Mouse (Mus musculus): ENCODE measurements around the gene Ano8. TPM values are rescaled to one million over a fixed set of nuclear protein-coding genes. Genes with fewer than 3 reads are reported as not detected.
"Not testable (repeated sequence)": the region's sequence is repeated elsewhere in the genome, so short reads cannot be mapped to it uniquely, and the experiment has no call there.

Gene Ano8
- polyA plus RNA-seq, 2 experiments: 0.14 to 1.7 TPM

DNA sequence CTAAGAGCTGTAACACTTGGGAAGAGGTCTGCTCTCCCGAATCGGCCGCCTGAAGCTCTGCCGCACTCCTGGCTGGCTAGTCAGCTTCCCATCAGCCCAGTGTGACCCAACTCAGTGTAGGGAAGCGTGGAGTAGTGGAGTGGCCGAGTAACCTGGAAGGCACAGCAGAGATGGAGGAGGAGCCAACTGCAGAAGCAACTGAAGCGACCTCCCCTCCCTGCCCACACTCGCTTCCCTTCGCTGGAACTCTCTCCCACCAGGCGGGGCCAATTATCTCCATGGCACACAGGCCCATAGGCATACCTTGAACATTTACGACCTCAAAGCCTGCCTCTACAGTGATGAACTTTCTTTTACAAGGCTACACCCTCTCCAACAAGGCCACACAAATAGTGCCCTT is 34.0 kb downstream of the Ano8 start:
- 45% methylated on average over 11 of the region's 11 CpGs for WGBS (ENCODE audit: insufficient replicate concordance)
- Histone ChIP-seq H3K4me3 (ENCODE audit: insufficient read depth in 1 of 2, low read depth in 2 of 2, low read length in 2 of 2) (no peak overlapping the region), H3K4me2 (ENCODE audit: low read depth) (no peak overlapping the region), H3K9me3 (ENCODE audit: control insufficient read depth, low read length) (no peaks in the 10 kb centered on the region), H3K4me1 (replicated peaks; ENCODE audit: control insufficient read depth in 2 of 2, insufficient read depth in 2 of 2, low read length in 1 of 2) (no peaks in the 10 kb centered on the region), H3K36me3 (replicated peaks; ENCODE audit: control insufficient read depth, insufficient read depth, low read depth) (no peaks in the 10 kb centered on the region), H3K27me3 (ENCODE audit: control insufficient read depth, insufficient read depth, low read length) (no peaks in the 10 kb centered on the region), H3K27ac (no peak overlapping the region), H3K9ac (replicated peaks) (no peak overlapping the region)
- no peak for TF ChIP-seq CTCF (IDR thresholded peaks at IDR 0.05; ENCODE audit: low read depth)
- no peak for TF ChIP-seq EP300 (IDR thresholded peaks at IDR 0.05; ENCODE audit: low read depth)
- no peak for ATAC-seq (ENCODE audit: insufficient read depth)
- no peak for DNase-seq (ENCODE audit: low read depth in 3 of 3, low spot score in 3 of 3)

DNA sequence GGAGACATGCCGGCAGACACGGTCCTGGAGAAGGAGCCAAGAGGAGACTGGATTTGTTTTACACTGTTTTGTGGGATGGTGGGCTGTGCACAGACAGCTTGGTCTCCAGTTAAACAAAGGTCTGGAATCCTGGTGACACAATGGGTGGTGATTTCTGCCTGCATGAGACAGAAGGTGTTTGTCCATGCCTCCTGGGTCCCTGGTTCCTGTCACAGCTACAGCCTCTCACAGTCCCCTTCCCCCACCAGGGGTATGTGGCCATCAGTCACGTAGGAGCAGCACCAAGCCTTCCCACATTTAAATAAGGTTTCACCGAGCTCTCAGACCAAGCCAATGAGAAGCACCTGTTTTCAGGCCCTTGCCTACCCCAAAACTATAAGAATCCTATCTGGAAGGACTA is 34.4 kb downstream of the Ano8 start:
- H3K27ac ChIP-seq: no peak overlapping the region

DNA sequence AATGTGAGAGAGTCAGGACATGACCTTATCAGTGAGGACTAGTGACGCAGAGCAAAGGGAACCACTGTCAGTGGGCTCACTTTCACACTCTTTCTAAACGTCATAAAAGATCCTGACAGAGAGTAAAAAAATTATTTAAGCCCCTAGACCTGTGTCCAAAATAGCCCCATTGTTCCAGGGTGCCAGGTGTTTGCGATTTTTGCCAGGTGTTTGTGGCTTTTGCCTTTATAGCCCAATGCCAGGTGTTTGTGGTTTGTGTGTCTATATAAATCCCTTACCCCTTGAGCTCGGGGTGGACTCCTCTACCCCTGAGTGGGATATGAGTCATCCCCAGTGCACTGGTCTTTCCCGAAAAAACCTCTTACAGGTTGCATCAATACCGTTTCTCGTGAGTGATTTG is 40.7 kb downstream of the Ano8 start:
- TF ChIP-seq CTCF (IDR thresholded peaks at IDR 0.05; ENCODE audit: low read depth) (no peak), EP300 (IDR thresholded peaks at IDR 0.05; ENCODE audit: low read depth) (no peak)
- Histone ChIP-seq H3K36me3 (replicated peaks; ENCODE audit: control insufficient read depth, insufficient read depth, low read depth) (no peaks in the 10 kb centered on the region), H3K4me1 (replicated peaks; ENCODE audit: control insufficient read depth in 2 of 2, insufficient read depth in 2 of 2, low read length in 1 of 2) (no peaks in the 10 kb centered on the region), H3K27ac (no peak overlapping the region), H3K9me3 (ENCODE audit: control insufficient read depth, low read length) (no peaks in the 10 kb centered on the region), H3K4me2 (ENCODE audit: low read depth) (no peak overlapping the region), H3K27me3 (ENCODE audit: control insufficient read depth, insufficient read depth, low read length) (no peaks in the 10 kb centered on the region; the same call in 1 of the 2 replicates), H3K9ac (replicated peaks) (no peak overlapping the region), H3K4me3 (ENCODE audit: insufficient read depth in 1 of 2, low read depth in 2 of 2, low read length in 2 of 2) (no peak overlapping the region)
- 56% methylated on average over 7 of the region's 7 CpGs for WGBS (ENCODE audit: insufficient replicate concordance)
- DNase-seq (ENCODE audit: low read depth in 3 of 3, low spot score in 3 of 3): no peak
- no peak for ATAC-seq (ENCODE audit: insufficient read depth)

More for the DNA sequence above, 34.4 kb downstream of the Ano8 start:
- no peak overlapping the region for H3K4me2 ChIP-seq (ENCODE audit: low read depth)
- no peak overlapping the region for H3K4me3 ChIP-seq (ENCODE audit: insufficient read depth in 1 of 2, low read depth in 2 of 2, low read length in 2 of 2)
- H3K4me1 ChIP-seq (replicated peaks; ENCODE audit: control insufficient read depth in 2 of 2, insufficient read depth in 2 of 2, low read length in 1 of 2): no peaks in the 10 kb centered on the region
- no peaks in the 10 kb centered on the region for H3K36me3 ChIP-seq (replicated peaks; ENCODE audit: control insufficient read depth, insufficient read depth, low read depth)
- TF ChIP-seq CTCF (IDR thresholded peaks at IDR 0.05; ENCODE audit: low read depth) (no peak), EP300 (IDR thresholded peaks at IDR 0.05; ENCODE audit: low read depth) (no peak)
- 54% methylated on average over 4 of the region's 4 CpGs for WGBS (ENCODE audit: insufficient replicate concordance)
- H3K9me3 ChIP-seq (ENCODE audit: control insufficient read depth, low read length): no peaks in the 10 kb centered on the region
- no peak overlapping the region for H3K9ac ChIP-seq (replicated peaks)
- ATAC-seq (ENCODE audit: insufficient read depth) (no peak), DNase-seq (ENCODE audit: low read depth in 3 of 3, low spot score in 3 of 3) (no peak)
- no peaks in the 10 kb centered on the region for H3K27me3 ChIP-seq (ENCODE audit: control insufficient read depth, insufficient read depth, low read length)

DNA sequence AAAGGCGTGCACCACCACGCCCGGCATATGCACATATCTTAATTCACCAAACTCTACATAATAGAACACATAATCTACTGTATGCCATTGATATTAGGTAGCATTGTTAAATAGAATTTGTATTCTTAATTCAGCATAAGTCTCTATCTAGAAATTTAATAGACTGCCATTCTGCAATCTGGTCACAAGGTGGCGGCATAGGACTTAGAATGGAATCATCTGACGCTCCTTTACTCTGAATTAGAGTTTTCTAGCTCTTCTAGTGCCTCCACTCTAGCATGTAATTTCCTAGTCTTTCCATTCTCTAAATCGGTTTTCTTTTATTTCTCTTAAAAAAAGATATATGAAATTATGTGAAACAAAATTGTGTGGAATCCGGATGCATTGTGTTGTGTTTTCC is 44.4 kb downstream of the Ano8 start:
- Histone ChIP-seq H3K27ac (no peak overlapping the region), H3K36me3 (replicated peaks; ENCODE audit: control insufficient read depth, insufficient read depth, low read depth) (no peaks in the 10 kb centered on the region), H3K4me2 (ENCODE audit: low read depth) (no peak overlapping the region), H3K9ac (replicated peaks) (no peak overlapping the region), H3K9me3 (ENCODE audit: control insufficient read depth, low read length) (no peaks in the 10 kb centered on the region), H3K4me3 (ENCODE audit: insufficient read depth in 1 of 2, low read depth in 2 of 2, low read length in 2 of 2) (no peak overlapping the region), H3K27me3 (ENCODE audit: control insufficient read depth, insufficient read depth, low read length) (no peaks in the 10 kb centered on the region; the same call in 1 of the 2 replicates), H3K4me1 (replicated peaks; ENCODE audit: control insufficient read depth in 2 of 2, insufficient read depth in 2 of 2, low read length in 1 of 2) (no peaks in the 10 kb centered on the region)
- ATAC-seq (ENCODE audit: insufficient read depth) (no peak), DNase-seq (ENCODE audit: low read depth in 3 of 3, low spot score in 3 of 3) (peak in 2 of 3 experiments; percentile 50 to 52)
- WGBS (ENCODE audit: insufficient replicate concordance): under 1% methylated on average over 7 of the region's 7 CpGs
- TF ChIP-seq CTCF (IDR thresholded peaks at IDR 0.05; ENCODE audit: low read depth): peak; percentile 74
- TF ChIP-seq EP300 (IDR thresholded peaks at IDR 0.05; ENCODE audit: low read depth): no peak

DNA sequence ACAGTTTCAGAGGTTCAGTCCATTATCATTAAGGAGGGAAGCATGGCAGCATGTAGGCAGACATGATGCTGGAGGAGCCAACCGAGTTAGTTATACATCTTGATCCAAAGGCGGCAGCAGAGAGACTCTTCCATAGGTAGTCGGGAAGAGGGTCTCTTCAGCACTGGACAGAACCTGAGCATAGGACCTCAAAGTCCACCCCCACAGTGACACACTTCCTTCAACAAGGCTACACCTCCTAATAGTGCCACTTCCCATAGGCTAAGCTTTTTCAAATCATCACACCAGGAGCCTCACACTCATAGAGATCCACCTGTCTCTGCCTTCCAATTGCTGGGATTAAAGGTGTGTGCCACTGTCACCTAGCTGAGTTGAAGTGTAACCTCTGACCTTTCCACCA is 48.7 kb downstream of the Ano8 start:
- 40% methylated on average over 3 of the region's 3 CpGs for WGBS (ENCODE audit: insufficient replicate concordance)
- Histone ChIP-seq H3K4me2 (ENCODE audit: low read depth) (no peak overlapping the region), H3K4me3 (ENCODE audit: insufficient read depth in 1 of 2, low read depth in 2 of 2, low read length in 2 of 2) (no peak overlapping the region), H3K4me1 (replicated peaks; ENCODE audit: control insufficient read depth in 2 of 2, insufficient read depth in 2 of 2, low read length in 1 of 2) (no peaks in the 10 kb centered on the region), H3K36me3 (replicated peaks; ENCODE audit: control insufficient read depth, insufficient read depth, low read depth) (no peaks in the 10 kb centered on the region), H3K9ac (replicated peaks) (no peak overlapping the region), H3K9me3 (ENCODE audit: control insufficient read depth, low read length) (no peaks in the 10 kb centered on the region), H3K27me3 (ENCODE audit: control insufficient read depth, insufficient read depth, low read length) (no peaks in the 10 kb centered on the region), H3K27ac (no peak overlapping the region)
- ATAC-seq (ENCODE audit: insufficient read depth) (no peak), DNase-seq (ENCODE audit: low read depth in 3 of 3, low spot score in 3 of 3) (no peak)
- TF ChIP-seq EP300 (IDR thresholded peaks at IDR 0.05; ENCODE audit: low read depth): no peak
- no peak for TF ChIP-seq CTCF (IDR thresholded peaks at IDR 0.05; ENCODE audit: low read depth)

DNA sequence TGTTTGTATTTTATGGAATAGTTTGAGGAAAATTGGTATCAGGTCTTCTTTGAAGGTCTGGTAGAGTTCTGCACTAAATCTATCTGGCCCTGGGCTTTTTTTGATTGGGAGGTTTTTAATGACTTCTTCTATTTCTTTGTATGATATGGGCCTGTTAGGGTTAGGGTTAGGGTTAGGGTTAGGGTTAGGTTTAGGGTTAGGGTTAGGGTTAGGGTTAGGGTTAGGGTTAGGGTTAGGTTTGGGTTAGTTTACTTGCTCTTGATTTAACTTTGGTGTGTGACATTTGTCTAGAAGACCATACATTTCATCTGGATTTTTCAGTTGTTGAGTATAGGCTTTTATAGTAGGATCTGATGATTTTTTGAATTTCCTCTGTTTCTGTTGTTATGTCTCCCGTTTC is 52.8 kb downstream of the Ano8 start:
- H3K27ac ChIP-seq; H3K9ac ChIP-seq (replicated peaks); ATAC-seq (ENCODE audit: insufficient read depth); H3K4me3 ChIP-seq (ENCODE audit: insufficient read depth in 1 of 2, low read depth in 2 of 2, low read length in 2 of 2); H3K9me3 ChIP-seq (ENCODE audit: control insufficient read depth, low read length); H3K36me3 ChIP-seq (replicated peaks; ENCODE audit: control insufficient read depth, insufficient read depth, low read depth); H3K27me3 ChIP-seq (ENCODE audit: control insufficient read depth, insufficient read depth, low read length); H3K4me1 ChIP-seq (replicated peaks; ENCODE audit: control insufficient read depth in 2 of 2, insufficient read depth in 2 of 2, low read length in 1 of 2); DNase-seq (ENCODE audit: low read depth in 3 of 3, low spot score in 3 of 3); H3K4me2 ChIP-seq (ENCODE audit: low read depth): not testable (repeated sequence)
- 49% methylated on average over 1 of the region's 1 CpGs for WGBS (ENCODE audit: insufficient replicate concordance)

Other genes with a start within 250 kb of the Ano8 start
- gene Myo9b, start 213.2 kb downstream of the Ano8 start, polyA plus RNA-seq (2012; rRNA removed): 5.9 and 6.4 TPM in 2 replicates
- gene Myo9b, start 213.2 kb downstream of the Ano8 start, polyA plus RNA-seq (2014; fragmentation: Nextera tagmentation; extraction: Ambion mirVana): 5.8 and 7.0 TPM in 2 replicates
- gene Haus8, start 213.0 kb downstream of the Ano8 start, polyA plus RNA-seq (2012; rRNA removed): 16.0 and 23.9 TPM in 2 replicates
- gene Haus8, start 213.0 kb downstream of the Ano8 start, polyA plus RNA-seq (2014; fragmentation: Nextera tagmentation; extraction: Ambion mirVana): 47.1 and 51.6 TPM in 2 replicates
- 41.9 and 57.2 TPM in 2 replicates for gene Use1, start 119.1 kb downstream of the Ano8 start, polyA plus RNA-seq (2012; rRNA removed)
- 46.5 and 48.2 TPM in 2 replicates for gene Use1, start 119.1 kb downstream of the Ano8 start, polyA plus RNA-seq (2014; fragmentation: Nextera tagmentation; extraction: Ambion mirVana)
- gene Ocel1, start 114.7 kb downstream of the Ano8 start, polyA plus RNA-seq (2012; rRNA removed): 2.8 and 3.1 TPM in 2 replicates
- gene Ocel1, start 114.7 kb downstream of the Ano8 start, polyA plus RNA-seq (2014; fragmentation: Nextera tagmentation; extraction: Ambion mirVana): 1.9 and 2.8 TPM in 2 replicates
- 20.8 and 23.4 TPM in 2 replicates for gene Nr2f6, start 104.0 kb downstream of the Ano8 start, polyA plus RNA-seq (2012; rRNA removed)
- gene Nr2f6, start 104.0 kb downstream of the Ano8 start, polyA plus RNA-seq (2014; fragmentation: Nextera tagmentation; extraction: Ambion mirVana): 19.1 and 22.4 TPM in 2 replicates
- 3.1 and 3.5 TPM in 2 replicates for gene Ushbp1, start 90.2 kb downstream of the Ano8 start, polyA plus RNA-seq (2012; rRNA removed)
- gene Ushbp1, start 90.2 kb downstream of the Ano8 start, polyA plus RNA-seq (2014; fragmentation: Nextera tagmentation; extraction: Ambion mirVana): 1.5 and 1.9 TPM in 2 replicates
- 53.6 and 61.2 TPM in 2 replicates for gene Babam1, start 89.1 kb downstream of the Ano8 start, polyA plus RNA-seq (2012; rRNA removed)
- 50.6 and 52.3 TPM in 2 replicates for gene Babam1, start 89.1 kb downstream of the Ano8 start, polyA plus RNA-seq (2014; fragmentation: Nextera tagmentation; extraction: Ambion mirVana)
- 52.5 and 58.0 TPM in 2 replicates for gene Ankle1, start 80.0 kb downstream of the Ano8 start, polyA plus RNA-seq (2012; rRNA removed)
- 17.8 and 19.0 TPM in 2 replicates for gene Ankle1, start 80.0 kb downstream of the Ano8 start, polyA plus RNA-seq (2014; fragmentation: Nextera tagmentation; extraction: Ambion mirVana)
- gene Abhd8, start 22.3 kb downstream of the Ano8 start, polyA plus RNA-seq (2012; rRNA removed): 6.6 and 7.5 TPM in 2 replicates
- 5.3 and 6.8 TPM in 2 replicates for gene Abhd8, start 22.3 kb downstream of the Ano8 start, polyA plus RNA-seq (2014; fragmentation: Nextera tagmentation; extraction: Ambion mirVana)
- gene Mrpl34, start 21.0 kb downstream of the Ano8 start, polyA plus RNA-seq (2012; rRNA removed): 45.8 and 73.0 TPM in 2 replicates
- gene Mrpl34, start 21.0 kb downstream of the Ano8 start, polyA plus RNA-seq (2014; fragmentation: Nextera tagmentation; extraction: Ambion mirVana): 109 and 114 TPM in 2 replicates
- 24.8 and 25.4 TPM in 2 replicates for gene Dda1, start 16.8 kb downstream of the Ano8 start, polyA plus RNA-seq (2012; rRNA removed)
- gene Dda1, start 16.8 kb downstream of the Ano8 start, polyA plus RNA-seq (2014; fragmentation: Nextera tagmentation; extraction: Ambion mirVana): 34.4 and 36.9 TPM in 2 replicates
- 9.2 and 10.0 TPM in 2 replicates for gene Gtpbp3, start 2.1 kb upstream of the Ano8 start, polyA plus RNA-seq (2012; rRNA removed)
- 1.3 and 1.8 TPM in 2 replicates for gene Gtpbp3, start 2.1 kb upstream of the Ano8 start, polyA plus RNA-seq (2014; fragmentation: Nextera tagmentation; extraction: Ambion mirVana)
- 15.4 and 16.8 TPM in 2 replicates for gene Plvap, start 25.8 kb upstream of the Ano8 start, polyA plus RNA-seq (2012; rRNA removed)
- 15.9 and 18.4 TPM in 2 replicates for gene Plvap, start 25.8 kb upstream of the Ano8 start, polyA plus RNA-seq (2014; fragmentation: Nextera tagmentation; extraction: Ambion mirVana)
- 0.09 and 0.11 TPM in 2 replicates for gene Ccdc194, start 39.7 kb upstream of the Ano8 start, polyA plus RNA-seq (2012; rRNA removed)
- gene Ccdc194, start 39.7 kb upstream of the Ano8 start, polyA plus RNA-seq (2014; fragmentation: Nextera tagmentation; extraction: Ambion mirVana): 0.19 TPM in 1 of 2 replicates, not detected in the other
- 41.1 and 44.4 TPM in 2 replicates for gene Bst2, start 51.5 kb upstream of the Ano8 start, polyA plus RNA-seq (2012; rRNA removed)
- 12.2 and 14.2 TPM in 2 replicates for gene Bst2, start 51.5 kb upstream of the Ano8 start, polyA plus RNA-seq (2014; fragmentation: Nextera tagmentation; extraction: Ambion mirVana)
- gene Mvb12a, start 57.0 kb upstream of the Ano8 start, polyA plus RNA-seq (2012; rRNA removed): 21.1 and 25.6 TPM in 2 replicates
- gene Mvb12a, start 57.0 kb upstream of the Ano8 start, polyA plus RNA-seq (2014; fragmentation: Nextera tagmentation; extraction: Ambion mirVana): 31.1 and 35.2 TPM in 2 replicates
- 0.13 and 0.25 TPM in 2 replicates for gene Tmem221, start 72.9 kb upstream of the Ano8 start, polyA plus RNA-seq (2012; rRNA removed)
- gene Tmem221, start 72.9 kb upstream of the Ano8 start, polyA plus RNA-seq (2014; fragmentation: Nextera tagmentation; extraction: Ambion mirVana): 0.37 and 0.39 TPM in 2 replicates
- gene Nxnl1, start 80.6 kb upstream of the Ano8 start, polyA plus RNA-seq (2012; rRNA removed): not detected in 2 replicates
- 0.06 TPM in 2 replicates for gene Nxnl1, start 80.6 kb upstream of the Ano8 start, polyA plus RNA-seq (2014; fragmentation: Nextera tagmentation; extraction: Ambion mirVana)
- gene Slc27a1, start 82.9 kb upstream of the Ano8 start, polyA plus RNA-seq (2012; rRNA removed): 1.9 and 2.4 TPM in 2 replicates
- gene Slc27a1, start 82.9 kb upstream of the Ano8 start, polyA plus RNA-seq (2014; fragmentation: Nextera tagmentation; extraction: Ambion mirVana): 0.28 and 0.71 TPM in 2 replicates
- gene Pgls, start 106.2 kb upstream of the Ano8 start, polyA plus RNA-seq (2012; rRNA removed): 45.6 and 58.5 TPM in 2 replicates
- 104 and 105 TPM in 2 replicates for gene Pgls, start 106.2 kb upstream of the Ano8 start, polyA plus RNA-seq (2014; fragmentation: Nextera tagmentation; extraction: Ambion mirVana)
- gene Fam129c, start 111.7 kb upstream of the Ano8 start, polyA plus RNA-seq (2012; rRNA removed): 1.1 TPM in 2 replicates
- gene Fam129c, start 111.7 kb upstream of the Ano8 start, polyA plus RNA-seq (2014; fragmentation: Nextera tagmentation; extraction: Ambion mirVana): 0.56 and 0.99 TPM in 2 replicates
- 30.9 and 31.4 TPM in 2 replicates for gene Colgalt1, start 125.0 kb upstream of the Ano8 start, polyA plus RNA-seq (2012; rRNA removed)
- gene Colgalt1, start 125.0 kb upstream of the Ano8 start, polyA plus RNA-seq (2014; fragmentation: Nextera tagmentation; extraction: Ambion mirVana): 20.5 and 20.7 TPM in 2 replicates
- 0.13 and 0.15 TPM in 2 replicates for gene Unc13a, start 185.8 kb upstream of the Ano8 start, polyA plus RNA-seq (2012; rRNA removed)
- 0.18 and 0.34 TPM in 2 replicates for gene Unc13a, start 185.8 kb upstream of the Ano8 start, polyA plus RNA-seq (2014; fragmentation: Nextera tagmentation; extraction: Ambion mirVana)
- 3.8 and 4.0 TPM in 2 replicates for gene Jak3, start 190.3 kb upstream of the Ano8 start, polyA plus RNA-seq (2012; rRNA removed)
- 3.0 and 3.1 TPM in 2 replicates for gene Jak3, start 190.3 kb upstream of the Ano8 start, polyA plus RNA-seq (2014; fragmentation: Nextera tagmentation; extraction: Ambion mirVana)
- 0.48 and 0.73 TPM in 2 replicates for gene Insl3, start 203.3 kb upstream of the Ano8 start, polyA plus RNA-seq (2012; rRNA removed)
- 1.2 and 1.5 TPM in 2 replicates for gene Insl3, start 203.3 kb upstream of the Ano8 start, polyA plus RNA-seq (2014; fragmentation: Nextera tagmentation; extraction: Ambion mirVana)
- gene B3gnt3, start 215.8 kb upstream of the Ano8 start, polyA plus RNA-seq (2012; rRNA removed): 2.2 and 2.5 TPM in 2 replicates
- 1.8 and 2.0 TPM in 2 replicates for gene B3gnt3, start 215.8 kb upstream of the Ano8 start, polyA plus RNA-seq (2014; fragmentation: Nextera tagmentation; extraction: Ambion mirVana)
- 24.1 and 24.6 TPM in 2 replicates for gene Fcho1, start 239.8 kb upstream of the Ano8 start, polyA plus RNA-seq (2012; rRNA removed)
- 14.7 and 18.6 TPM in 2 replicates for gene Fcho1, start 239.8 kb upstream of the Ano8 start, polyA plus RNA-seq (2014; fragmentation: Nextera tagmentation; extraction: Ambion mirVana)